11 mouse cellular contexts compared by ENCODE assay signal in the genomic region with DNA sequence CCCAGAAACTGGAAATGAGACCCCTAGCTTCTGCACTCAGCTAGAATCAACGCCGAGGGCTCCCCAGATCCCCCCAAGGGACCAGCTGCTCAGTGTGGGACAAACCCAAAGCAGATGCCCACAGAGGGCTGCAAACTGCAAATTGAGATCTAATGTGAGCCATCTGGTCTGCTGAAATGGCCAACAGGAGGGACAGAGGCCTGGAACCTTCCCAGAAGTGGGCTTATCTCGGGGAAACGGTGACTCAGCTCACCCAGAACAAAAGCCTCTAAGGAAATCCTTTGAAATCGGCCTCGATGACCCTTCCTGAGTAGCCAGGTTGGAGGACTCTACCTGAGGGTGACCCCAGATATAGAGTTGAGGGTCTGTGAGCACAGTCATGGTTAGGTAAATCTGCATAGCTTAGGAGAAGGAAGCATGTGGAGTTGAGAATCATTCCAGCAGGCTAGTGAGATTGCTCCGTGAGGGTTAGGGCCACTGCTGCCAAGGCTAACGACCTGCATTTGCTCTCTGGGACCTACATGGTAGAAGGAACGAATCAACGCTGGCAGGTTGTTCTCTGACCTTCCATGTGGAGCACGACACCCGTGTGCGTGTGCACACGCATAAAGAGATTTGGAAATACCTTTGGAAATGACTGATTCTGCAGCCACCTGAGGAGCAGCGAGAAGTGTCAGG. TPM values are rescaled to one million over a fixed set of nuclear protein-coding genes. Genes with fewer than 3 reads are reported as not detected.
DNase-seq lines count a peak whose midpoint lies in the region; ATAC-seq and TF ChIP-seq lines count a peak whose summit lies in the region.
"Had no signal": no experiment of that assay in that cellular context is flagged by ENCODE, and none has a peak within 500 bp of the region (broad histone marks: within the 10 kb centered on the region; RNA-seq: fewer than 3 reads in every experiment).

No protein-coding gene starts in this region.

- in situ Hi-C loops in CH12.LX (cut with MboI; ENCODE audit: low pct_ligation_motif_present, low pct_unique_long_range_greater_than_20kb, low sequenced_read_pairs) = loop anchor here (10.0 kb wide), 1 partner anchor 386 kb away; no protein-coding TSS in a partner anchor

- no peak overlapping the region for H3K4me2 ChIP-seq in forebrain, embryonic 14.5 days (ENCODE audit: low read length)
- H3K4me2 ChIP-seq in forebrain, embryonic 15.5 days (replicated peaks) = no peak overlapping the region
- no peak overlapping the region for H3K4me2 ChIP-seq in CH12.LX (ENCODE audit: insufficient read depth, low read depth, poor library complexity, severe bottlenecking)
- no peak overlapping the region for H3K4me2 ChIP-seq in heart, embryonic 15.5 days
- H3K4me2 ChIP-seq: liver, embryonic 15.5 days had no signal

- WGBS in forebrain, embryonic 14.5 days = 71% methylated on average over 15 of the region's 15 CpGs
- WGBS in forebrain, embryonic 15.5 days = 72% methylated on average over 15 of the region's 15 CpGs
- WGBS in heart, embryonic 15.5 days = 55% methylated on average over 15 of the region's 15 CpGs

- TF ChIP-seq POLR2A in CH12.LX (IDR thresholded peaks at IDR 0.05; ENCODE audit: low read depth, low read length) = no peak

- ATAC-seq in forebrain, embryonic 14.5 days = no peak
- ATAC-seq in forebrain, embryonic 15.5 days (replicated peaks) = no peak
- ATAC-seq in heart, embryonic 15.5 days (replicated peaks; ENCODE audit: insufficient number of reproducible peaks, insufficient read depth, low FRiP score, low read depth) = no peak
- ATAC-seq: inflammation-experienced regulatory T-cells, adult 6 months had no signal

- H3K4me1 ChIP-seq in forebrain, embryonic 14.5 days (ENCODE audit: control insufficient read depth, insufficient read depth, low read length) = peaks cover 8% of the 10 kb centered on the region; the same call in 1 of the 2 replicates
- peaks cover 24% of the 10 kb centered on the region for H3K4me1 ChIP-seq in forebrain, embryonic 15.5 days
- H3K4me1 ChIP-seq in CH12.LX (ENCODE audit: control insufficient read depth in 1 of 2, insufficient read depth in 2 of 2) = peaks cover 41 to 58% of the 10 kb centered on the region in 2 experiments
- H3K4me1 ChIP-seq in heart, embryonic 15.5 days (replicated peaks) = peaks cover 36% of the 10 kb centered on the region

- peak; percentile 47 for DNase-seq in forebrain, embryonic 14.5 days (ENCODE audit: low spot score)
- DNase-seq in CH12.LX (ENCODE audit: extremely low read depth) = no peak
- DNase-seq in cerebellum, adult 9-10 months = peak; percentile 55
- no peak for DNase-seq in left cerebral cortex, adult 8-10 months (ENCODE audit: low spot score in 2 of 2)
- no peak for DNase-seq in neural tube, embryonic 10.5 days (ENCODE audit: extremely low spot score, low spot score)
- DNase-seq in thymus, adult 18-20 months = no peak

- dilution Hi-C loops in CH12.LX (cut with MboI; ENCODE audit: extremely low pct_ligation_motif_present, extremely low pct_unique_long_range_greater_than_20kb, low sequenced_read_pairs) = no loop called here

- no peak overlapping the region for H3K4me3 ChIP-seq in forebrain, embryonic 14.5 days (ENCODE audit: low read depth, low read length)
- no peak overlapping the region for H3K4me3 ChIP-seq in forebrain, embryonic 15.5 days
- no peak overlapping the region for H3K4me3 ChIP-seq in CH12.LX (replicated peaks in 1 of 3; ENCODE audit: low read depth in 2 of 3, low read length in 2 of 3, poor library complexity in 1 of 3)
- H3K4me3 ChIP-seq in heart, embryonic 15.5 days = no peak overlapping the region
- H3K4me3 ChIP-seq: liver, embryonic 15.5 days had no signal

- no peaks in the 10 kb centered on the region for H3K79me2 ChIP-seq in CH12.LX (replicated peaks; ENCODE audit: control insufficient read depth, extremely low read depth, insufficient read depth, poor library complexity, severe bottlenecking)

- H3K27me3 ChIP-seq in forebrain, embryonic 14.5 days (replicated peaks; ENCODE audit: control insufficient read depth, insufficient read depth, low read length) = no peaks in the 10 kb centered on the region
- H3K27me3 ChIP-seq in forebrain, embryonic 15.5 days = no peaks in the 10 kb centered on the region
- H3K27me3 ChIP-seq in CH12.LX (replicated peaks) = no peaks in the 10 kb centered on the region
- H3K27me3 ChIP-seq in heart, embryonic 15.5 days = no peaks in the 10 kb centered on the region
- H3K27me3 ChIP-seq: liver, embryonic 15.5 days had no signal

- H3K9me3 ChIP-seq in forebrain, embryonic 14.5 days (replicated peaks; ENCODE audit: control insufficient read depth, low read length) = no peaks in the 10 kb centered on the region
- H3K9me3 ChIP-seq in forebrain, embryonic 15.5 days = no peaks in the 10 kb centered on the region
- H3K9me3 ChIP-seq in CH12.LX (replicated peaks; ENCODE audit: low read length) = no peaks in the 10 kb centered on the region
- no peaks in the 10 kb centered on the region for H3K9me3 ChIP-seq in heart, embryonic 15.5 days (replicated peaks)
- H3K9me3 ChIP-seq: liver, embryonic 15.5 days had no signal

- no peak for TF ChIP-seq RAD21 in CH12.LX (IDR thresholded peaks at IDR 0.05; ENCODE audit: low read depth, low read length)

- no peaks in the 10 kb centered on the region for H3K36me3 ChIP-seq in forebrain, embryonic 14.5 days (ENCODE audit: control insufficient read depth, insufficient read depth, low read length)
- no peaks in the 10 kb centered on the region for H3K36me3 ChIP-seq in forebrain, embryonic 15.5 days
- H3K36me3 ChIP-seq in CH12.LX (replicated peaks in 1 of 2; ENCODE audit: control insufficient read depth in 1 of 2, insufficient read depth in 1 of 2, low read length in 1 of 2) = no peaks in the 10 kb centered on the region
- H3K36me3 ChIP-seq in heart, embryonic 15.5 days = no peaks in the 10 kb centered on the region
- H3K36me3 ChIP-seq: liver, embryonic 15.5 days had no signal

- TF ChIP-seq EP300 in CH12.LX (IDR thresholded peaks at IDR 0.05; ENCODE audit: low read length) = no peak

- H3K27ac ChIP-seq in forebrain, embryonic 14.5 days (ENCODE audit: low read depth, low read length) = no peak overlapping the region
- H3K27ac ChIP-seq in forebrain, embryonic 15.5 days (replicated peaks) = no peak overlapping the region
- peak overlapping the region; percentile 99 for H3K27ac ChIP-seq in CH12.LX (ENCODE audit: insufficient read depth, low read depth)
- peak overlapping the region; percentile 14; the same call in 1 of the 2 replicates for H3K27ac ChIP-seq in heart, embryonic 15.5 days
- H3K27ac ChIP-seq: liver, embryonic 15.5 days had no signal

- no peak overlapping the region for H3K9ac ChIP-seq in forebrain, embryonic 14.5 days (ENCODE audit: low read length)
- H3K9ac ChIP-seq in forebrain, embryonic 15.5 days (replicated peaks) = no peak overlapping the region
- H3K9ac ChIP-seq in CH12.LX (ENCODE audit: insufficient read depth, low read depth) = no peak overlapping the region; the same call in 1 of the 2 replicates
- H3K9ac ChIP-seq in heart, embryonic 15.5 days = no peak overlapping the region
- H3K9ac ChIP-seq: liver, embryonic 15.5 days had no signal

- TF ChIP-seq CTCF in CH12.LX (conservative IDR thresholded peaks at IDR 0.05 in 1 of 2, IDR thresholded peaks at IDR 0.05 in 1 of 2; ENCODE audit: low read depth in 2 of 2, low read length in 2 of 2) = no peak

TF ChIP-seq in CH12.LX, 34 proteins besides CTCF, POLR2A, EP300 and RAD21:
- TF ChIP-seq MAZ (IDR thresholded peaks at IDR 0.05; ENCODE audit: low read depth, low read length) (no peak), ZKSCAN1 (IDR thresholded peaks at IDR 0.05; ENCODE audit: borderline replicate concordance, low read depth, low read length) (no peak), ZNF384 (IDR thresholded peaks at IDR 0.05; ENCODE audit: low read depth, low read length) (no peak), TCF12 (IDR thresholded peaks at IDR 0.05; ENCODE audit: low read depth, low read length) (no peak), USF1 (IDR thresholded peaks at IDR 0.05; ENCODE audit: low read depth, low read length) (no peak), KAT2A (IDR thresholded peaks at IDR 0.05; ENCODE audit: insufficient replicate concordance, low read length) (no peak), SIN3A (IDR thresholded peaks at IDR 0.05; ENCODE audit: low read length) (no peak), USF2 (conservative IDR thresholded peaks at IDR 0.05; ENCODE audit: low read depth, low read length) (no peak), PAX5 (IDR thresholded peaks at IDR 0.05; ENCODE audit: low read length) (no peak), ELF1 (IDR thresholded peaks at IDR 0.05; ENCODE audit: low read depth, low read length) (no peak), MAX (IDR thresholded peaks at IDR 0.05; ENCODE audit: low read length) (no peak), MXI1 (IDR thresholded peaks at IDR 0.05; ENCODE audit: low read depth, low read length) (no peak), JUND (conservative IDR thresholded peaks at IDR 0.05; ENCODE audit: low read depth, low read length) (no peak), IRF4 (IDR thresholded peaks at IDR 0.05; ENCODE audit: low read depth, low read length) (no peak)

RNA-seq across cellular contexts. Expression of a gene that starts 13.7 kb away (rescaled TPM):
- polyA plus RNA-seq in forebrain, embryonic 14.5 days (2014; fragmentation: Nextera tagmentation; extraction: Ambion mirVana) = 155 and 158 TPM in 2 replicates
- polyA plus RNA-seq in forebrain, embryonic 15.5 days (2015; fragmentation: Nextera tagmentation; extraction: Ambion mirVana) = 127 and 133 TPM in 2 replicates
- total RNA-seq in CH12.LX (2012; rRNA removed) (135 and 154 TPM in 2 replicates), CH12.LX (2014; rRNA removed) (221 and 235 TPM in 2 replicates)
- 138 and 153 TPM in 2 replicates for polyA plus RNA-seq in CH12.LX (2012; ENCODE audit: insufficient read length, low read depth)
- polyA plus RNA-seq in heart, embryonic 15.5 days (2015; fragmentation: Nextera tagmentation; extraction: Ambion mirVana) = 88.4 and 109 TPM in 2 replicates
- 10 to 100 TPM; 53.4 to 66.8 (median 60.4) TPM for total RNA-seq in left cerebral cortex, adult 8-10 months (2022)

RNA-seq across cellular contexts. Expression of a gene that starts 53.4 kb away (rescaled TPM):
- not detected in 2 replicates for polyA plus RNA-seq in forebrain, embryonic 14.5 days (2014; fragmentation: Nextera tagmentation; extraction: Ambion mirVana)
- not detected in 2 replicates for polyA plus RNA-seq in forebrain, embryonic 15.5 days (2015; fragmentation: Nextera tagmentation; extraction: Ambion mirVana)
- total RNA-seq in CH12.LX (2012; rRNA removed) = not detected in 2 replicates
- not detected in 2 replicates for total RNA-seq in CH12.LX (2014; rRNA removed)
- not detected in 2 replicates for polyA plus RNA-seq in CH12.LX (2012; ENCODE audit: insufficient read length, low read depth)
- not detected in 2 replicates for polyA plus RNA-seq in heart, embryonic 15.5 days (2015; fragmentation: Nextera tagmentation; extraction: Ambion mirVana)
- not detected for total RNA-seq in left cerebral cortex, adult 8-10 months (2022)
- polyA plus RNA-seq: frontal cortex, adult 2 months; inflammation-experienced regulatory T-cells, adult 6 months; liver, embryonic 15.5 days had no signal

Comparison
In these comparisons a context has a peak if more than half of its experiments do, and no peak if none do; other contexts are left out.
1. DNase-seq: peak in forebrain, embryonic 14.5 days (single experiment) and cerebellum, adult 9-10 months (single experiment); none in CH12.LX (single experiment), left cerebral cortex, adult 8-10 months (0 of 2), neural tube, embryonic 10.5 days (single experiment) and thymus, adult 18-20 months (0 of 2).
2. H3K27ac ChIP-seq: peak in CH12.LX (single experiment) and heart, embryonic 15.5 days (single experiment); none in forebrain, embryonic 14.5 days (single experiment) and forebrain, embryonic 15.5 days (single experiment).